Mouse (Mus musculus) stomach, embryonic 15.5 days (tissue): Measurements from ENCODE around the gene Igf2bp3. TPM values are rescaled to one million over a fixed set of nuclear protein-coding genes. Genes with fewer than 3 reads are reported as not detected.
A peak's percentile ranks its signal among the peaks of the same experiment; 100 is the strongest.

Source experiments
- ATAC-seq: fragments of 200-750 bp; cut with Nextera tagmentation; 2 replicates; pipeline ENCODE4 v1.8.0; 2017; ENCODE audit warnings: low read depth, moderate number of reproducible peaks, moderate TSS enrichment; ENCODE audit not compliant: insufficient read depth, low FRiP score
- H3K27ac ChIP-seq: fragments of 300-500 bp; sonication (generic); 2 replicates; pipeline ENCODE4 v1.5.1; 2015; ENCODE audit warnings: mild to moderate bottlenecking, inconsistent platforms
- H3K27me3 ChIP-seq: fragments of 300-500 bp; sonication (generic); replicated peaks from 2 replicates; pipeline ENCODE4 v1.6.1; 2015; ENCODE audit warnings: inconsistent platforms
- H3K36me3 ChIP-seq: fragments of 300-500 bp; sonication (generic); 2 replicates; pipeline ENCODE4 v1.6.1; 2015; ENCODE audit warnings: inconsistent platforms
- H3K4me1 ChIP-seq: fragments of 300-500 bp; sonication (generic); 2 replicates; pipeline ENCODE4 v1.6.1; 2015; ENCODE audit warnings: inconsistent platforms
- H3K4me2 ChIP-seq: fragments of 300-500 bp; sonication (generic); 2 replicates; pipeline ENCODE4 v1.6.1; 2015; ENCODE audit warnings: mild to moderate bottlenecking, inconsistent platforms
- H3K4me3 ChIP-seq: fragments of 300-500 bp; sonication (generic); replicated peaks from 2 replicates; pipeline ENCODE4 v1.5.1; 2015; ENCODE audit warnings: inconsistent platforms
- H3K9ac ChIP-seq: fragments of 300-500 bp; sonication (generic); 2 replicates; pipeline ENCODE4 v1.6.1; 2015; ENCODE audit warnings: inconsistent platforms
- H3K9me3 ChIP-seq: fragments of 300-500 bp; sonication (generic); 2 replicates; pipeline ENCODE4 v1.6.1; 2016; ENCODE audit warnings: inconsistent platforms
- WGBS: fragments of 180-500 bp; shearing (Covaris S2); methylation state at CpG from one replicate; pipeline ENCODE4 v1.1.7; 2015; 5-methylcytosine and 5-hydroxymethylcytosine counted together
- polyA plus RNA-seq: library from polyadenylated mRNA; unstranded; fragments of >200 nt; fragmentation: Nextera tagmentation; extraction: Ambion mirVana; gene quantifications from 2 replicates; pipeline ENCODE4 v1.2.1, GENCODE M21; 2015

Igf2bp3 gene
- polyA plus RNA-seq, 1 experiment from 2014 or later = 64.3 TPM

GRCm38 (mm10) chr6:49216811-49217542 lies 2.2 kb upstream of the Igf2bp3 start:
- H3K36me3 ChIP-seq = no peaks in the 10 kb centered on the region
- peak overlapping the region; percentile 27 for H3K9ac ChIP-seq
- no peak for ATAC-seq
- peak overlapping the region; percentile 58 for H3K4me3 ChIP-seq
- H3K4me1 ChIP-seq = peaks cover 7% of the 10 kb centered on the region
- WGBS = 6% methylated on average over 11 of the region's 11 CpGs
- peak overlapping the region; percentile 60 for H3K4me2 ChIP-seq
- H3K9me3 ChIP-seq = no peaks in the 10 kb centered on the region
- no peaks in the 10 kb centered on the region for H3K27me3 ChIP-seq
- H3K27ac ChIP-seq = peak overlapping the region; percentile 94

- no peaks in the 10 kb centered on the region for H3K9me3 ChIP-seq
- H3K4me3 ChIP-seq = peak overlapping the region; percentile 91
- H3K27ac ChIP-seq = peak overlapping the region; percentile 100
- ATAC-seq = peak; percentile 1; the same call in 1 of the 2 replicates
- H3K4me1 ChIP-seq = peaks cover 12% of the 10 kb centered on the region
- H3K9ac ChIP-seq = peak overlapping the region; percentile 13; the same call in 1 of the 2 replicates
- peak overlapping the region; percentile 84 for H3K4me2 ChIP-seq
- 3% methylated on average over 14 of the region's 14 CpGs for WGBS
- no peaks in the 10 kb centered on the region for H3K36me3 ChIP-seq
- H3K27me3 ChIP-seq = no peaks in the 10 kb centered on the region
Observed at GRCm38 (mm10) chr6:49215748-49216585, 1.2 kb upstream of the Igf2bp3 start.

- peak overlapping the region; percentile 90 for H3K9ac ChIP-seq
- H3K27ac ChIP-seq = peak overlapping the region; percentile 100
- peak overlapping the region; percentile 91 for H3K4me3 ChIP-seq
- H3K4me2 ChIP-seq = peak overlapping the region; percentile 84
- H3K36me3 ChIP-seq = no peaks in the 10 kb centered on the region
- peaks cover 27% of the 10 kb centered on the region for H3K4me1 ChIP-seq
- WGBS = under 1% methylated on average over 59 of the region's 76 CpGs
- H3K9me3 ChIP-seq = no peaks in the 10 kb centered on the region
- no peak for ATAC-seq
- no peaks in the 10 kb centered on the region for H3K27me3 ChIP-seq
Observed at GRCm38 (mm10) chr6:49214086-49214927, 450 bp downstream of the Igf2bp3 start.

GRCm38 (mm10) chr6:49213581-49214085 lies 1.1 kb downstream of the Igf2bp3 start:
- H3K36me3 ChIP-seq = no peaks in the 10 kb centered on the region
- peak overlapping the region; percentile 100 for H3K27ac ChIP-seq
- H3K4me2 ChIP-seq = peak overlapping the region; percentile 84
- H3K9ac ChIP-seq = peak overlapping the region; percentile 90
- H3K4me3 ChIP-seq = peak overlapping the region; percentile 91
- no peaks in the 10 kb centered on the region for H3K9me3 ChIP-seq
- WGBS = 0% methylated on average over 44 of the region's 50 CpGs
- no peaks in the 10 kb centered on the region for H3K27me3 ChIP-seq
- H3K4me1 ChIP-seq = peaks cover 32% of the 10 kb centered on the region
- ATAC-seq = no peak

- WGBS = 5% methylated on average over 20 of the region's 20 CpGs
Observed at GRCm38 (mm10) chr6:49212931-49213580, 1.7 kb downstream of the Igf2bp3 start.

GRCm38 (mm10) chr6:49212141-49212540 lies 2.6 kb downstream of the Igf2bp3 start:
- Histone ChIP-seq H3K27ac (no peak overlapping the region), H3K4me3 (no peak overlapping the region), H3K9me3 (no peaks in the 10 kb centered on the region), H3K36me3 (no peaks in the 10 kb centered on the region), H3K4me1 (peaks cover 34% of the 10 kb centered on the region), H3K4me2 (peak overlapping the region; percentile 84), H3K9ac (no peak overlapping the region), H3K27me3 (no peaks in the 10 kb centered on the region)
- ATAC-seq = no peak
- 26% methylated on average over 2 of the region's 4 CpGs for WGBS

More at GRCm38 (mm10) chr6:49212931-49213580, 1.7 kb downstream of the Igf2bp3 start:
- no peak for ATAC-seq
- Histone ChIP-seq H3K4me1 (peaks cover 34% of the 10 kb centered on the region), H3K9ac (peak overlapping the region; percentile 90; the same call in 1 of the 2 replicates), H3K4me2 (peak overlapping the region; percentile 84), H3K4me3 (peak overlapping the region; percentile 91), H3K36me3 (no peaks in the 10 kb centered on the region), H3K27ac (peak overlapping the region; percentile 100), H3K9me3 (no peaks in the 10 kb centered on the region), H3K27me3 (no peaks in the 10 kb centered on the region)

GRCm38 (mm10) chr6:49211596-49211995 lies 3.2 kb downstream of the Igf2bp3 start:
- Histone ChIP-seq H3K4me2 (peak overlapping the region; percentile 33; the same call in 1 of the 2 replicates), H3K27ac (peak overlapping the region; percentile 51; the same call in 1 of the 2 replicates), H3K27me3 (no peaks in the 10 kb centered on the region), H3K4me3 (no peak overlapping the region; the same call in 1 of the 2 replicates), H3K4me1 (peaks cover 34% of the 10 kb centered on the region), H3K9me3 (no peaks in the 10 kb centered on the region), H3K9ac (no peak overlapping the region), H3K36me3 (no peaks in the 10 kb centered on the region)
- ATAC-seq = no peak
- 25% methylated on average over 5 of the region's 5 CpGs for WGBS

GRCm38 (mm10) chr6:49209881-49210854 lies 4.6 kb downstream of the Igf2bp3 start:
- Histone ChIP-seq H3K9me3 (no peaks in the 10 kb centered on the region), H3K27ac (peak overlapping the region; percentile 74), H3K36me3 (no peaks in the 10 kb centered on the region), H3K9ac (no peak overlapping the region), H3K4me1 (peaks cover 34% of the 10 kb centered on the region), H3K4me2 (peak overlapping the region; percentile 53), H3K27me3 (no peaks in the 10 kb centered on the region), H3K4me3 (peak overlapping the region; percentile 20)
- WGBS = 9% methylated on average over 14 of the region's 14 CpGs
- ATAC-seq = peak; percentile 76

GRCm38 (mm10) chr6:49208935-49209334 lies 5.8 kb downstream of the Igf2bp3 start:
- H3K36me3 ChIP-seq = peaks cover 6% of the 10 kb centered on the region; the same call in 1 of the 2 replicates
- WGBS = 68% methylated on average over 5 of the region's 5 CpGs
- no peaks in the 10 kb centered on the region for H3K27me3 ChIP-seq
- H3K27ac ChIP-seq = peak overlapping the region; percentile 60; the same call in 1 of the 2 replicates
- H3K4me2 ChIP-seq = peak overlapping the region; percentile 1; the same call in 1 of the 2 replicates
- no peak overlapping the region for H3K4me3 ChIP-seq
- no peaks in the 10 kb centered on the region for H3K9me3 ChIP-seq
- peak; percentile 59; the same call in 1 of the 2 replicates for ATAC-seq
- no peak overlapping the region for H3K9ac ChIP-seq
- peaks cover 34% of the 10 kb centered on the region for H3K4me1 ChIP-seq
